Mouse (Mus musculus) ES-CJ7 (cell line): ENCODE measurements at regions not wholly inside any gene's neighbourhood (a gene's known extent, or its start where the extent isn't known, plus 50 kb on each side); places are given as distances from the start of the nearest gene placed in this dataset.

ENCODE experiments used
- DNase-seq: peaks from one replicate; pipeline ENCODE4 v3.0.0; 2011; ENCODE audit warnings: low read depth, low spot score

GRCm38 (mm10) chr7:31455775-31456174 lies 80.4 kb downstream of the Scgb1b3 start:
- DNase-seq, result peak; percentile 31
